Mouse (Mus musculus) left cerebral cortex, postnatal 14 days (tissue): Measurements from ENCODE around the gene Ptpn3. TPM values are rescaled to one million over a fixed set of nuclear protein-coding genes. Genes with fewer than 3 reads are reported as not detected.

Experiments
- DNase-seq, 2 experiments: peaks; one replicate each; pipeline ENCODE4 v3.0.0; 2021 to 2022; ENCODE audit warnings: low spot score in 2 of 2, mixed read lengths in 1 of 2
- intact Hi-C: fragments of 180-260 bp; cut with DNase I; formaldehyde crosslinking; loops from one replicate; pipeline ENCODE4 v1.15.1; 2025
- total RNA-seq, 2 experiments: library from RNA; stranded (reverse); gene quantifications; 2 replicates each; pipeline ENCODE4 v1.2.3; 2021

Ptpn3 gene
- total RNA-seq, 2 experiments from 2014 or later = 37.9 to 51.9 TPM

GRCm38 (mm10) chr4:57191543-57192283 lies 109.9 kb downstream of the Ptpn3 start:
- intact Hi-C loops = no loop called here
- DNase-seq = peak in 1 of 2 experiments; percentile 15

GRCm38 (mm10) chr4:57189881-57190280 lies 111.8 kb downstream of the Ptpn3 start:
- DNase-seq = no peak
- intact Hi-C loops = no loop called here

- intact Hi-C loops = no loop called here
- no peak for DNase-seq
Observed at GRCm38 (mm10) chr4:57186035-57186434, 115.6 kb downstream of the Ptpn3 start.

GRCm38 (mm10) chr4:57185462-57185861 lies 116.2 kb downstream of the Ptpn3 start:
- intact Hi-C loops = no loop called here
- no peak for DNase-seq

DNA sequence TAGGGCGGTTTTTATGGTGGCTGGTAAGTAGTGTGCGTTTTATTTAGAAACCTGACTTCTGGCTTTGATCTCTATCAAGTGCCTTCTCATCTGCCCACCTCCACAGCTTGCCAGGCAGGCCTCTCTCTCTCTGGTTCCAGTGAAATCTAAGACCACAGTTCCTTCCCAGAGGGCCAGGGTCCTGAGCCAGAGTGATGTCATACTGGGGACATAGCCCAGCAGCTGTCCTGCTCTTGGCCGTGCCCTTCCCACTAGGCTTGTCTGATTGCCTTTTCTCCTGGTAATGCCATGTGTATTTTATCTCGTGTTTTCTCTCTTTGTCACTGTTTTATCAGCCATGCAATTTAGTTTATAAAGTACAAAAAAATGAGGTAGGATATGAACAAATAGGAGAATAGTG lies 118.1 kb downstream of the Ptpn3 start:
- intact Hi-C loops = no loop called here
- DNase-seq = no peak

GRCm38 (mm10) chr4:57181538-57181937 lies 120.1 kb downstream of the Ptpn3 start:
- intact Hi-C loops = no loop called here

GRCm38 (mm10) chr4:57178881-57179280 lies 122.8 kb downstream of the Ptpn3 start:
- DNase-seq = no peak
- intact Hi-C loops = no loop called here

More at GRCm38 (mm10) chr4:57181538-57181937, 120.1 kb downstream of the Ptpn3 start:
- DNase-seq = no peak

DNA sequence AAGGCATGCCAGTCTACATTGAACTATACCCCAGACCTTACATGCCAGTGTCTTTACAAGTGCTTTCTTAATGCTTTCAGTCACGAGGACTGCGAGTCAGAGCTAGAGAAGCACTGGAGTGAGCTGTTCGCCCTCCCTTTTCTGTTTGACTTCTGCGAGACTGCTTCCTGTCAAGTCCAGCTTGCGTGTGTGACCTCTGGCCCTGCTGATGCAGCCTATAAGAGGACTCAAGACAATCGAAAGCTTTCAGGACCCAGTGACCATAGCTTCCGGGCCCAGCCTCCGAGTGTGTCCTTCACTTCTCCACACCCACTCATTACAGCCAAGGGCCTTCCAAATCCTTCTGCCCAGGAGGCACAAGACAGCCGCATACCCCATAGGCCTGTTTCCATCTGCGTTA lies 126.3 kb downstream of the Ptpn3 start:
- intact Hi-C loops = no loop called here
- DNase-seq = no peak

- intact Hi-C loops = no loop called here
- DNase-seq = no peak
Observed at GRCm38 (mm10) chr4:57172861-57173260, 128.8 kb downstream of the Ptpn3 start.

- no peak for DNase-seq
- intact Hi-C loops = no loop called here
Observed at GRCm38 (mm10) chr4:57171817-57172216, 129.8 kb downstream of the Ptpn3 start.

DNA sequence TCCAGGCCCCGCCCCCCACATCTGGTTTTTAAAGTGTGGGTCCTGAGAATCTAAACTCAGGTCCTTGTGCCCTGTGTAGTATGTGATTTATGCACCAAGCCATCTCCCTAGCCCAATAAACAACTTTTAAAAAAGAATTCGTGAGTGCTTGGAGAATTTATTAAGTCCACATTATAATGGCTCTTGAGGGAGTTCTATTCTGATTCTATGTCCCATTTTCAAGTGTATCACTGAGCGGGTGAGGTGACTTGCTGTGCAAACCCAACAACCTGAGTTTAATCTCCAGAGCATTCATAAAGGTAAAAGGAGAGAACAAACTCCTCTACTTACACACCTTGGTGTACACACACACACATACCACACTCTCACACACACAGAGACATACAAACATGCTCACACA lies 133.0 kb downstream of the Ptpn3 start:
- DNase-seq = no peak
- intact Hi-C loops = no loop called here

GRCm38 (mm10) chr4:57168277-57168676 lies 133.4 kb downstream of the Ptpn3 start:
- intact Hi-C loops = no loop called here
- no peak for DNase-seq

DNA sequence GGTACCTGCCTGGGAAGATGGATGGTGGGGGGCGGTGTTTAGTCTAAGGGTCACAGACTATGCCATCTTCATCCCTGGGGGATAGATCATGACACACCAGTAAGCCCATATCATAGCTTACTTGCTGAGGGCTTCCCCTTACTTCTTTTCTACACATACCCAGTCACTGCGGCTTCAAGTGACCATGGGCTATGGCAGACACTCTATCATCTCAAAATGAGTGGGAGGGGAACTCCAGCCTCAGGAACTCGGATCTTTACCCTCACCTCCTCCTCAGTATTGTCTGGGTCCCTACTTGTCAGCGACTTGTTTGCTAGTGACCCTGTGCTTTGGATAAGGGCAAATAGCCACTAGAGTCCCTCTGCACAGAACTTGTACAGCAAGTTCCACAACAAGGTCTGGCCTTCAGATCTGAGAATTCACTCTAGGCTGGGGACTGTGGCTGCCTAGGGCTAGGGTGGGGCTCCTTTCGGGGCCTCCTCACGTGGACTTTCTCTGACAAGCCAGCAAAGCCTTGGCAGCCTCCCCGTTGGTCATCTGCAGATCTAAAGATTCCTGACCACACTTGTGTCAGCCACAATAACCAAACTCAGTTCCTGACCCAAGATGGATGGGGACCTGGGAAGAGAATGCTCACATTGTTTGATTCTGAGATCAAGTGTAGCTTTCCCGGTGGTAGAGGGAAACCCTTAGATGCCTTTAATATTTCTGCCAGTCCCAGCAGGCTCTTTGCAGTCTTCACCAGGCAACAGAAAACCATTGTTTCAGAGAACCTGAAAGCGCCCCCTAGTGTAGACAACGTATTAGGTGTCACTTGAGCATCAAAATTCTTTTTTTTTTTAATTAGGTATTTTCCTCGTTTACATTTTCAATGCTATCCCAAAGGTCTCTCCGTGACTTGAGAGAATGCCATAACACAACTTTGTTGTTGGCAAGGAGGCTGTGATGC lies 134.4 kb downstream of the Ptpn3 start:
- intact Hi-C loops = no loop called here
- no peak for DNase-seq

- no peak for DNase-seq
- intact Hi-C loops = no loop called here
Observed at GRCm38 (mm10) chr4:57165654-57166053, 136.0 kb downstream of the Ptpn3 start.

DNA sequence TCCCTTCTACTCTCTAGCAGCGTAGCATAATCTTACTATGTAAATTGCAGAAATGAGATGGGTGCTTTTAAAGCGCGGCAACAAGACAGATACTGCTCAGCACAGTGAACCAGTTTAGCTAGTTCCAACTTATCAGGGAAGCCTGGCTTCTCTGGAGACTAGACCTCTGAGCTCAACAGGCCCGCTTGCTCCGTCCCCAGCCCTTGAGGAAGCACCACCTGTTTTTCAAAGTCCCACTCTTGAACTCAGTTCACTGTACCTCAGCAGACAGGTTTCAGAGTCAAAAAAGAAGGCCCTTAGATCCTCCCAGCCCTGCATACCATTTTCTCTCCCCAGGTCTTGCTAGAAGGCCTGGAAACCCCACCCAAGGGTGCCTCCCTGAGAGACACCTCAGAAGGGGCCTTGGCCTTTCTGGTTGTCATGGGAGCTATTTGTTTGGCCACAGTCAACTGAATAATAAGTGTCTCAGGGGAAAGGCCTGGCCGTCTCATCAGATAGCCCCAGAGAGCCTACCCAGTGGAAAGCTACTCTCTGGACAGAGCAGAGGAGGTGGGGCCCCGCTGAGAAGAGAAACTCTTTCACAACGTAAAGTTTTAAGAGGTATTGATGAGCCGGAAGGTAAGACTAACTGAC lies 136.9 kb downstream of the Ptpn3 start:
- DNase-seq = no peak
- intact Hi-C loops = no loop called here

DNA sequence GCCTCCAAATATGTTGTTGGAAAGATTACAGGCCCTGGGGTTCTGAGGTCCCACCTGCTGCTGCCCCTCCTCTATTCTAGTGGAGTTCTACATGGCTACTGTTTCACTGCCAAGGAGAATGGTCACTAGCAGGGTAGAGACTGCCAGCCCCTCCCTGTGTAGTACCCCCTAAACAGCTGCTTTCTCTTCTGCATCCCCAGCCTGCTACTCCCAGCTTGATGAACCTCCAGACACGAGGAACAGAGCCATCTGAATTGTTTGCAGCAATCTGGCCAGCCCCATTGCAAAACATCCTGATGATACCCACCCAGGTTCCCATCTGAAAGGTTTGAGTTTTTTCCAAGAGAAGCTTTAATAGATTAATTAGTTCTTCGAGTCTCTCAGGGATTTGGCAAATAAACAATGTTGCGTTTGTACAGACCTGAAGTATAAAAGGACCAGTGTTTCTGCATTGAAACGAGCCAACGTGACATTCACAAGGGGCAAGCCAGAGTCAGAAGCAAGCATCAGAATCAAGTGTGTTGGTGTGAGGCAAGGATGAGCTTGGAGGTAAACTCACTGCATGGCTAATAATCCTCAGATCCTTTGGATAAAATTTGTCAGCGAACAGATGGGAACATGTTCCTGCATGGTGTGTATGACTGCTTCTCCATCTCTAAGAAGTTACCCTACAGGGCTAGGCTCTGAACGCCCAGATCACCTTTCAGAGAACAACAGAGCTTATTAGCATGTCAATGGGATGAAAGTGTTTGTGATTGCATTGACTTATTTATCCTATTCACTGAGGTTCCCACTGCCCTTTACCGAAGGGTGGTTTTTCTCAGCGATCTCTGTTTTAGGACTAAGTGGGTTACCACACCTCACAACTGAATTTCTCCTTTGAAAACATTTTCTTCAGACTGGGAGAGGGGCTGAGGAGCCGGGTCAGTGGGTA lies 138.6 kb downstream of the Ptpn3 start:
- intact Hi-C loops = no loop called here
- no peak for DNase-seq

DNA sequence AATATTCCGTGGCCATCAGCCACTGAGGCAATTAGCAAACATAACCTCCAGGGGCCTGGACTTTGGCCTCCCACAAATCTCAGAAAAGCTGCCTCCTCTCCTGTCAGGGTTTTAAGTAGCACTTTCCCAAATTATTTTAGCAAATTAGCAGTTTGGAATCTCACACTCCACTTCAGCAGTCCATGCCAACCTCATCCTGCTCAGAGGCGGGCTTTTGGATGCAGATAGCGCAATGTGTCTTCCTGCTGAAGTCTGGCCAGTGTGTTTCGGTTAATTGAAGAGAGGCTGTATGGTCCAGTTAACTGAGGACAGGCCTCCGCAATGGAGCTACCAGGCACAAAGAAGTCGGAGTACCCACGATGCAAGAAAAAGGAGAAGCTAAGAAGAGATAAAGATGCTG lies 141.1 kb downstream of the Ptpn3 start:
- intact Hi-C loops = no loop called here
- DNase-seq = no peak

DNA sequence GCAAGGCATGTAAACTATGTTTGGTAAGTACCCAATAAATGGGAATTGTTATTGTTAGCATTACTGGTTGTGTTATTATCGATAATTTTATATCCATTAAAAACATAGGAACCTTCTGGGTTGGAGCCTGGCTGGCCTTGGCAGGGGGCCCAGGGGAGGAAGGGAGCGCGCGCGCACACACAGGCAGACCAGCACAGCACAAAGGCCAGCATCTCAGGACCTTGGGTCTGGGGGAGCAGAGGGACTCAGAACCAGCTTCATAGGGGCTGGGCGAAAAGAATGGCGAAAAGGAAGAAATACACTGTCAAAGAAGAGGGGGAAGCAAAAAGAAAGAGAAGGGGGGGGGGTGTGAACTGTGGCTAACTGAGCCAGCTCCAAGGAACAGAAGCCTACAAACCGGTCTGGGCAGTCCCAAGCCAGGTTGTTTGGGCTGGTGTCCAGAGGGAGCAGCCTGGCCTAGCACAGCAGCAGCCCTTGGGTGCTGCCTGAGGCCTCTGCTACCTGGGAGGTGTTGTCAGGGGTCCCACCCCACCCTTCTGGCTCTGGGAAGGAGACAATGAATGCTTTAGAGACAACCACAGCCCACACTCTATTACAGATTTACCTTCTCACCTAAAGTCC lies 145.0 kb downstream of the Ptpn3 start:
- no peak for DNase-seq
- intact Hi-C loops = no loop called here

DNA sequence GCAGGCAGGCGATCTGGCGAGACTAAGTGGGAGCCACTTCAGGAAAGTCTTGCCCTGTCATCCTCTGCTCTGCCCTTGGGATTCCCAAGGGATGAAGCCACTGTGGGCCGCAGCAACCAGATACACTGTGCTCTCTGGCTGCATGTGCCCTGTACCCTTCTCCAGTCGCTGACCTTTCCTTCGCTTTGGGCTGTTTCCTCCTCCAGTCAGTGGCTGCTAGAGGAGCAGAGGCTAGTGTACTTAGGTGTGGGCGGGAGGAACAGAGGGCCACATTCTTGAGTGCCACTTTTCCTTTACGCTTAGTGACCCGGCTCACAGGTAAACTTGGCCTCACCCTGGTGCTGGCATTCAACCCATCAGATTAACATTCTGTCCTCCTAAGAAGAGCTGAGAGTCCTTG lies 147.8 kb downstream of the Ptpn3 start:
- no peak for DNase-seq
- intact Hi-C loops = no loop called here
